Mouse (Mus musculus): ENCODE measurements around the gene Ptbp3. TPM values are rescaled to one million over a fixed set of nuclear protein-coding genes. Genes with fewer than 3 reads are reported as not detected.
A peak's percentile ranks its signal among the peaks of the same experiment; 100 is the strongest.
"Not testable (repeated sequence)": the region's sequence is repeated elsewhere in the genome, so short reads cannot be mapped to it uniquely, and the experiment has no call there.

Gene Ptbp3
- total RNA-seq, 2 experiments from 2014 or later, result 29.6 to 37.0 TPM

GRCm38 (mm10) chr4:59558096-59558720 is 9.0 kb upstream of the Ptbp3 start:
- intact Hi-C loops (cut with DNase I), result no loop called here

DNA sequence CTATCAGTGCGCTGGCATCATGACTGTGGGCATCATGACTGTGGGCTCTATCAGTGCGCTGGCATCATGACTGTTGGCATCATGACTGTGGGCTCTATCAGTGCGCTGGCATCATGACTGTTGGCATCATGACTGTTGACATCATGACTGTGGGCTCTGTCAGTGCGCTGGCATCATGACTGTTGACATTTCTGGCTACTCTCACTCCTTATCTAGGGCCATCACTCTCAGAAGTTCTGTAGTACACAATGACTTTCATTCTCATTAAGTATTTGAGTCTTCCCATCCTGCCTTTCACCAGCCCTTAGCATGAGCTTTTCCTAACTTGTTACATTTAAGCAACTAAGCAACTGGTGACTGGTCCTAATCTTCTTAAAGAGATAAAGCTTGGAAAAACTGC is 8.2 kb upstream of the Ptbp3 start:
- DNase-seq (ENCODE audit: low spot score); intact Hi-C loops (cut with DNase I): not testable (repeated sequence)

More at GRCm38 (mm10) chr4:59558096-59558720, 9.0 kb upstream of the Ptbp3 start:
- DNase-seq (ENCODE audit: low spot score), result no peak

DNA sequence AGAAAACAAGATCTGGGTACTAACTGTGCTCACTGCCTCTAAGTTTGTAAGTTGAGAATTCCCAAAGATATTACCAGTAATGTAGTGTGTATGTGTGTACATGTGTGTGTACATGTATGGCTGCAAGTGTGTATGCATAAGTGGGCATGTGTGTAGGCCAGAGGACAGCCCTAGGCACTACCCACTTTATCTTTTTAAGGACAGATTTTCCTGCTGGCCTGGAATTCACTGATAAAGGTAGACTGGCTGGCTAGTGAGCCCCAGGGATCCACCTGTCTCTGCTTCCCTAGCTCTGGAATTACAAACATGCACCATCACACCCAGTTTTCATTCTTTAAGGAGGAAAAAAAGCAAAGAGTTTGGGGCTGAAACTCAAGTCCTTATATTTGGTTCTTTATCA is 6.0 kb upstream of the Ptbp3 start:
- intact Hi-C loops (cut with DNase I), result no loop called here
- DNase-seq (ENCODE audit: low spot score), result no peak

DNA sequence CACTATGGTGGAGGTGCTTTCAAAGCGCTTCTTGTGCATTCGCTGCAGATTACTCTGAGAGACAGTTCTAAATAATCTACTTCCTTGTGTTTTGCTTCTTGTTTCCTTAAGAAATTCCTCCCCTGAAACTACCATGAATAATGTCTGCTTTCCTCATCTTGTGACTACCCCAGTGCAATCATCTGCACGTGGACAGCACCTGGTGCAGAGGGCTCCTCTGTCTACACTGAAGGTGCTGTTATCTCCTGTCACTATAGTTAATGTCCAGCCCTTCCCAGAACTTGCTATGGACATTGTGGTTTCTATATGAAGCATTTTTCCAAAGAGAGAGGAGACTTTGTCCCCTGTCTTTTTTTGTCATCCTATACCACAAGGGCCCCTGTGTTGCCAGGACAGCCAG is 4.4 kb upstream of the Ptbp3 start:
- DNase-seq (ENCODE audit: low spot score), result no peak
- intact Hi-C loops (cut with DNase I), result no loop called here

GRCm38 (mm10) chr4:59552835-59553234 is 3.7 kb upstream of the Ptbp3 start:
- intact Hi-C loops (cut with DNase I), result no loop called here
- no peak for DNase-seq (ENCODE audit: low spot score)

GRCm38 (mm10) chr4:59551901-59552300 is 2.7 kb upstream of the Ptbp3 start:
- no peak for DNase-seq (ENCODE audit: low spot score)
- intact Hi-C loops (cut with DNase I), result no loop called here

DNA sequence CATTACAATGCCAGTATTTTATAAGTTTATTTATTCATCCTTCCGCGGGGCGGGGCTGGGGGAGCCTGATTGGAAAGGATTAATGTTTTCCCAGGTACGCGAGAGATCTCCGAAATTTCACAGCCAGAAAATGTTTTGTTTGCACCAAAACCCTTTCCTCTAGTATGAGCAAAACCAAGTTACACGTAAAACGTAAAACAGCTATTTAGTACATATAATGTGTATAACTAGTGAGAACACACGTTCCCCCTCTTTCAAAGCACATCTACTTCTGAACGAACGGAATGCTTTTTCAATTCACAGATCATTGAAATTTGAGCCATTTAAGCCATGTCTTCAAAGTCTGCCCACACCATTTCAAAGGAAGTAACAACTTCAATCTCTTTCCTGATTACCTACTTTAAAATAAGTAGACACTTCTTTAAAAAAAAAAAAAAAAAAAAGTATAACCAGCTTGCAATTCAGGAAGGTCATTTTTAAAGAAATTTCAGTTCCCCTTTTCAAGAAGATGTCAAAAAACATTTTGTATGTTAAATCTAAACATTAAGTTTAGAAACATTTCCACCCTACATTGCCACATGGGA is 905 bp upstream of the Ptbp3 start:
- intact Hi-C loops (cut with DNase I), result loop anchor here (5.0 kb wide), 1 partner anchor 363 kb away; the partner anchor contains the start of gene Ugcg
- DNase-seq (ENCODE audit: low spot score), result no peak

DNA sequence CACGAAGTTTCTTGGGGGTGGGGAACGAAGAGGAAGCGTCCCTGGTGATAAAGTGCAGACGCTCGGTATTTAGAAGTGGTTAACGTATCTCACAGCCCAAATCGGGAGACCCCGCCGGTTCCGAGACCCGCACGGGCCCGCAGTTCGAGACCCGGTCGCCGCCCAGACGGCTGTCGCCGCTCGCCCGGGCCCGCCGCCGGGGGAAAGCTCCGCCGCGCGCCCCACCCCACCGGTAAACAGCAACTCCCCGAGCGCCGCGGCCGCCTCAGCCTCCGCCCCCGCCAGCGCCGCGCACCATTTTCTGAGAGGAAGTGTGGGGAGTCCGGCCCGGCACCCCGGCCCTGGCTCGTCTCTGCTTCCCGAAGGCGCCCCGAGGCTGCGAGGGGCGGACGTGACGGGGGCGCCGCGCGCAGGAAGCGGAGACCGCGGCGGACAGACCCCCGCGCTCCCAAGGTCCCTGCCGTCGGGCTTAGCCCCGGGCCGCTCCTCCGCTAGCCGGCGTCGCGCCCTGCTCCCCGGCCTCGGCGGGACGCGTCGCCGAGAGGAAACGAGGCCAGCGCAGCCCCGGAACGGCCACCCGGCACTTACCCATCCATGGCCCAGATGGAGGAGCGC is 497 bp downstream of the Ptbp3 start:
- intact Hi-C loops (cut with DNase I), result loop anchor here (5.0 kb wide), 1 partner anchor 361 kb away; the partner anchor contains the start of gene Ugcg
- DNase-seq (ENCODE audit: low spot score), result peak; percentile 69

DNA sequence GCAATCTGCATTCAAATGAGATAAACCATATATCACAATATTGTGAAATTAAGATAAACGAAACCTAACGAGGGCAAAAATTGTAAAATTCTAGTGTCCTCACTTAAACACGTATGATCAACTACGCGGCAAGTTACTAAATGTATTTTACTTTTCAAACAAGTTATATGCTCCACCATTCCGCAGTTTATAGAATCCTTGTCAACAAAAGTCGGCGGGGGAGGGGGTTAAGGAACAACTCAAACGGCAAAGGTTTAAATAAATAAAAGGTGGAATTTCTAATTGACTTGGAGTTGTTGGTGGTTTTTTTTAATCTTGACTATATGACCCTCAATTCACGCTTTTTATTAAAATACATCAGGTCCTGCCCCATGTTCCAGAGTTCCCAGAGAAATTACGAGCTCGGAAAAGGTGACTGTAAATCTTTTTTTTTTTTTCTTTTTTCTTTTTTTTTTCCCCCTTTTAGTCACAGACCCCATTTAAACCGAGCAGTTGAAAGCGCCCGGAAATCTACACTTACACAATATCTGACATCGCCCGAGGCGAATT is 1.1 kb downstream of the Ptbp3 start:
- DNase-seq (ENCODE audit: low spot score), result no peak
- intact Hi-C loops (cut with DNase I), result loop anchor here (5.0 kb wide), 1 partner anchor 361 kb away; the partner anchor contains the start of gene Ugcg

- no peak for DNase-seq (ENCODE audit: low spot score)
- intact Hi-C loops (cut with DNase I), result loop anchor here (5.0 kb wide), 1 partner anchor 360 kb away; the partner anchor contains the start of gene Ugcg
These were observed 1.9 kb downstream of the Ptbp3 start for GRCm38 (mm10) chr4:59547136-59547889.

- intact Hi-C loops (cut with DNase I), result loop anchor here (5.0 kb wide), 1 partner anchor 359 kb away; the partner anchor contains the start of gene Ugcg
These were observed 2.7 kb downstream of the Ptbp3 start for GRCm38 (mm10) chr4:59546285-59547071.

GRCm38 (mm10) chr4:59544654-59545053 is 4.5 kb downstream of the Ptbp3 start:
- intact Hi-C loops (cut with DNase I), result loop anchor here (5.0 kb wide), 1 partner anchor 357 kb away; the partner anchor contains the start of gene Ugcg
- no peak for DNase-seq (ENCODE audit: low spot score)

More at GRCm38 (mm10) chr4:59546285-59547071, 2.7 kb downstream of the Ptbp3 start:
- DNase-seq (ENCODE audit: low spot score), result no peak

DNA sequence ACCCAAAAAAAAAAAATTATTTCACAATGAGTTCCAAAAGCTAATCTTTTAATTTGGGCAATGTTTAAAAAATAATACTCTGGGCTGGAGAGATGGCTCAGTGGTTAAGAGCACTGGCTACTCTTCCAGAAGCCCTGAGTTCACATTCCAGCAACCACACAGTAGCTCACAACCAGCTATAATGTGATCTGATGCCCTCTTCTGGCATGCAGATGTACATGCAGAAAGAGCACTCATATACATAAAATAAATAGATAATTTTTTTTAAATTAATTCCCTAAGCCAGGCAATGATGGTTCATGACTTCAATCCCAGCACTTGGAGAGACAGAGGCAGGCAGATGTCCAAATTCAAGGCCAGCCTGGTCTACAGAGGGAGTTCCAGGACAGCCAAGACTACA is 6.2 kb downstream of the Ptbp3 start:
- intact Hi-C loops (cut with DNase I), result no loop called here
- DNase-seq (ENCODE audit: low spot score), result no peak

DNA sequence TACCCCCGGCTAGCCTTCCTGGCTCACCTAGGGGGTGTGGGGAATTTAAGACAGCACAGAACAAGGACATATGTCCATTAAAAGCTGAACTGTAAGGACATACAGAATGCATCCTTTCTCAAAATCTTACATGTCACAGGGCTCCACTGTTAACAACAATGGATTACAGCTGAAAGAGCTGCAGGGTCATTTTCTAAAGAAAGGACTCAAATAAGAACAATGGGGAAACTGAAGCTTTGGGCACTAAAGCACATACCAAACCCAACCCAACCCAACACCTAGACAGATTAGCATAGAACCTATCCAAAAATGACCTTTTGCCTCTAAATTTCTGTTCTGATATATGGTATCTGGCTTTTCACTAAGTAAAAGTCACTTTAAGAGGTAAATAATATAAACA is 12.9 kb downstream of the Ptbp3 start:
- no peak for DNase-seq (ENCODE audit: low spot score)
- intact Hi-C loops (cut with DNase I), result loop anchor here (5.0 kb wide), 1 partner anchor 44 kb away; no protein-coding TSS in a partner anchor

DNA sequence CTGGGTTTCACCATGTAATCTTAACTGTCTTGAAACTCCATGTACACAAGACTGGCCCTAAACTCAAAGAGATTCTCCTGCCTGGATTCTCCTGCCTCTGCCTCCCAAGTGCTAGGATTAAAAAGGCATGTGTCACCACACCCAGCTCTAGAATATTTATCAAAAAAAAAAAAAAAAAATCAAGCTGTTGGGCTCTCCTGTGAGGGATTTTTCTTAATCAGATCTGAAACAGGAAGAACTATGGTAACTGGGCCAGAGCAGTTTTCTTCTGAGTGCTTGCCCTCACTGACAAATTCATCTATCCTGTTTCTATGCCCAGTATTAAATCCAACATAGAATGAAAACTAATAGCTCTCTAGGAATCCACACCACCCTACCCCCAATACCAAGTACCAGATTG is 13.5 kb downstream of the Ptbp3 start:
- DNase-seq (ENCODE audit: low spot score), result no peak
- intact Hi-C loops (cut with DNase I), result loop anchor here (5.0 kb wide), 1 partner anchor 43 kb away; no protein-coding TSS in a partner anchor

GRCm38 (mm10) chr4:59533268-59533667 is 15.9 kb downstream of the Ptbp3 start:
- intact Hi-C loops (cut with DNase I), result no loop called here

GRCm38 (mm10) chr4:59531172-59531571 is 18.0 kb downstream of the Ptbp3 start:
- no peak for DNase-seq (ENCODE audit: low spot score)
- intact Hi-C loops (cut with DNase I), result no loop called here

More at GRCm38 (mm10) chr4:59533268-59533667, 15.9 kb downstream of the Ptbp3 start:
- DNase-seq (ENCODE audit: low spot score), result no peak

GRCm38 (mm10) chr4:59527470-59527869 is 21.7 kb downstream of the Ptbp3 start:
- intact Hi-C loops (cut with DNase I), result no loop called here
- no peak for DNase-seq (ENCODE audit: low spot score)

- intact Hi-C loops (cut with DNase I), result no loop called here
- DNase-seq (ENCODE audit: low spot score), result no peak
These were observed 22.4 kb downstream of the Ptbp3 start for GRCm38 (mm10) chr4:59526728-59527127.
